Mouse (Mus musculus): ENCODE measurements at regions not wholly inside any gene's neighbourhood (a gene's known extent, or its start where the extent isn't known, plus 50 kb on each side); places are given as distances from the start of the nearest gene placed in this dataset.

DNA sequence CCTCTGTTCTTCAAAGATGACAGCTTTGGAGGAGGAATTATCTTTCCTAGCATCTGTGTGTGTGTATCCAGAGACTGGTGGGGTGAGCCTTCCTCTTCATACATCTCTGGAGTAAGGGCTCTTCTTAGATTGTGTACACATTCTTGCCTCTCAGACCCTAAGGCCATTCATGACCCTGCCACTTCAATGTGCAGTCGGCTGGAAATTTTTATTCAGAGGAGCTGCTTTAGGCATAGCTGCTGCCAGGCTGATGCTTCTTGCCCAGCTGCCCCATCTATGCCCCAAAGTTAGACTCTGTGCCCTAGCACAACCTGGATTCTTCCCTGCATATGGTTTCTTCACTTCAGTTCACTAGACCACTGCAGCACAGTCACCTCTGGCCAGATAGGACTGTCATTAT lies 144.9 kb downstream of the 9330182O14Rik start:
- TF ChIP-seq POLR2A (IDR thresholded peaks at IDR 0.05; ENCODE audit: low read depth, low read length): no peak
- no peak for TF ChIP-seq CTCF (IDR thresholded peaks at IDR 0.05; ENCODE audit: borderline replicate concordance, insufficient read depth, low read length)

All from embryonic fibroblast, embryonic 13.5 days (primary cell).